Mouse (Mus musculus): ENCODE results near the gene Map2k7. TPM values are rescaled to one million over a fixed set of nuclear protein-coding genes. Genes with fewer than 3 reads are reported as not detected.

Gene Map2k7
- polyA plus RNA-seq (2012; rRNA removed): 58.2 and 61.0 TPM in 2 replicates

DNA sequence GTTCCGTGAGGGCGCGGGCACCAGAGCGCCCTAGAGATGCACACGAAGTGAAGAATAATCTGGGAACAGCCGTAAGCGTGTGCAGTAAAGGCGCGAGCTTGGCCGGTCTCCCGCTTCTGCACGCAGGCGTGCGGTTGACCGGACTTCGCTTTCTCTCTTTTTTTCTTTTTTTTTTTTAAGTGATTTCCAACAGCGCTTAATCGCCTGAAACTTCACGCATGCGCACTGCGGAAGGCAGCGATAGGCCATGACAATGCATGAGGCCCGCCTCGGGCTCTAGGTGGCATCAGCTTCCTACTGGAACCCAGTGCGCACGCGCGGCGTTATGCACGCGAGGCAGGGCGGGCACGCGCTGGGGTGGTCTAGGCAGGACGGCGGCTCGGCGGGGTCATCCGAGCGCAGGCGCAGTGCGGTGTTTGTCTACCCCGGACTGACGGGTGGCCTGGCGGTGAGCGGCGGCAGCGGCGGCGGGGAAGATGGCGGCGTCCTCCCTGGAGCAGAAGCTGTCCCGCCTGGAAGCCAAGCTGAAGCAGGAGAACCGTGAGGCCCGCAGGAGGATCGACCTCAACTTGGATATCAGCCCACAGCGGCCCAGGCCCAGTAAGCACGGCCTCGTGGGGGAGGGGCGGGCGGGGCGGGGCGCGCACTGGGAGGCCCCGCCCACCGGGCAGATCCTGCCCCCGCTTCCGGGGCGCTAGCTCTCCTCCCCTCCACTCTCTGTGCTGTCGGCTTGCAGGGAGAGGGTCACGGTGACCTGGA is at the start of gene Map2k7, which contains the start of gene Gm49320:
TSS of gene Map2k7 (plus strand) at position 307 of the 759 bp plus-strand sequence.
TSS of gene Gm49320 (plus strand) at position 432 of the 759 bp plus-strand sequence.

GRCm38 (mm10) chr8:4216791-4217621 is 21.5 kb upstream of the Map2k7 start, which contains the start of gene Prr36:
TSS of gene Prr36 (minus strand) at chr8:4217459.

DNA sequence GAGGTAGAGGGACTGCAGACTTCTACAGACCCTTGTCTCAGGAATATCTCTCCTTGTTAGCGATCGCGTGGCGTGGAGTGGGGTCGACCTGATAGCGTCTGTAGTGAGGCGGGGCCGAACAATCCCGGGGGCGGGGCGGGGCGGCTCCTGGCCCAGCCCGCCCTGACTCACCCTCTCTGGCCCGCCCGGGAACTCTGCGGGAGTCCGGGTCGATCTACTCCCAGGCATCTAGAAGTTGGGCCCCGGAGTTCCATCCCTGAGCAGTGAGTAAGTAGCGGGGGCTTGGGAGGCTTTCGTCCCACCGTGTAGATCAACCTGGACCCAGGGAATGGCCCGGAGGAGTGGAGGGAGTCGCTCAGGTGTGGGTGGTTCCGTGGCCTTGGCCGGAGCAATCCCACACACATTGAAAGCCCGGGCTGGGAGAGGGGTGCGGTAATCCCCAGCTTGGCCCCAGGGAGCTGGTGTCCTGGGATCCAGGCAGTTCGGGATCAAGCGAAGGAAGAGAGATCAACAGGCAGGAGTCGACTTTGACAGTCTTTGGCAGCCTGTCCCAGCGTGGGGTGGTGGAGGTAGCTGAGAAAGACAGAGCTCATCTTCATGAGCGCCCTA is 11.7 kb upstream of the Map2k7 start, which contains the start of gene Lrrc8e:
TSS of gene Lrrc8e (plus strand) at position 89 of the 609 bp plus-strand sequence.

DNA sequence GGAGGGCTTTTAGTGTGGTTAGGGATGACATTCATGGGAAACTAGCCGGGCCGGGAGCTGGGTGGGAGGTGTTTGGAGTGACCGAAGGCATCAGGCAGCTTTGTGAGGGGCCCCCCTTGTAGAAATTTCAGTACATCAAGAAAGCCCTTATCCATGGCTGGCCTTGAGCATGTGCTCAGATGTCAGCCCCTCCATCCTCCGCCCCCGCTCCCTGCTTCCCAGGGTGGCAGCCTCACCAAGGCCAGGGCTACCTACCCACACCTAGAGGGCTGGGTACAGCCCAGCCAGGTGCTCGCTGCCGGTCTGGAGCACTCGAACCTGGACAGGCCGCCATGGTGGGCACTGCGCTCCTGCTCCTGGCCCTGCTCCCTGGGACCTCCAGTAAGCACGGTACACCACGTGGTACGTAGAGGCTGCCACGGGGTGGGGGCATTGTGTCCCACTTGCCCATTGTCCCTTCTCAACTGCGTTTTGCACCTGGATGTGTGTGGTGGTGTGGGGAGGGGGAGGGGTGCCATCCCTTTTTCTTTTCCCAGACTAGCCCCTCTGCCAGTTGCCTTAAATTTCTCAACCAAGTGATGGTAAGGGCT is 9.5 kb downstream of the Map2k7 start, which contains the start of gene Tgfbr3l:
TSS of gene Tgfbr3l (plus strand) at position 264 of the 590 bp plus-strand sequence.

DNA sequence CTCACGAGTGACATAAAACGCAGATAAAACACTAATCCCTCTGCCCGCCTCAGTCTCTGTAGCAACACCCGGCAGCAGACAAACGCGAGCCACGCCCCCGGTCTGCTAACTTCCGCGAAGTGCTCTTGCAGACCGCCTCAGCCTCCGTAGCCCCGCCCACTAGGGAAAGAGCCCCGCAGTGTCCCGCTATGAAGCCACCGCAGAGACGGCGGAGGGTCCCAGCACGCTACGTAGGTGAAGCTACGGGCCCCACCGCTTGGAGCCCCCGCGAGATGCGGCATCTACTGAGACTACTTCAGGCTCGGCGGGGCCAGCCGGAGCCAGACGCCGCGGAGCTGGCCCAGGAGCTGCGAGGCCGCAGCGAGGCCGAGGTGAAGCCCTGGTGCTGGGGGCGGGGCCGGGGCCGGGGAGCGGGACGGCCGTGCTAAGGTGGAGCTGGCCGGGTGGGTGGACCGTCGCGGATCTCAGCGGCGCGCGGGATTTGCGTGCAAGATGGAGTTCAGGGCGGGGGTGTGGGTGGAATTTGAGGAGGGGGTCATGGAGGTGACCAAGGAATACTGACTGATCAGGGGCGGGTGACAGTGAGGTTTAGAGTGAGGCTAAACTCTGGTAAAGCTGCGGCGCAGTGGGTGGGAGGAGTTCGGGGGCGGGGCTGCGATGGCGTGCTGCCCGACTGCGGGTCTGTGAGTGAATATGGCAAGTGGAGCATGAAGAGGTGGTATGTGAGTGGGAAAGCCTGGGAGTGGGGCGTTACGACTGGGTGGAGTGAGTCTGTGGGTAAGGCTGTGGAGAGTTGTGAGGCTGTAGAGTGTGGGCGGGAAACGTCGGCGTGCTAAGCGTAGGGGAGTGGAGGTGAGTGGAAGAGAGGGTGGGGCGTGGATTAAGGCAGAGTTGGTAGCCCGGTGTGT is 14.6 kb downstream of the Map2k7 start, which contains the start of gene Snapc2:
TSS of gene Snapc2 (plus strand) at position 147 of the 908 bp plus-strand sequence.

DNA sequence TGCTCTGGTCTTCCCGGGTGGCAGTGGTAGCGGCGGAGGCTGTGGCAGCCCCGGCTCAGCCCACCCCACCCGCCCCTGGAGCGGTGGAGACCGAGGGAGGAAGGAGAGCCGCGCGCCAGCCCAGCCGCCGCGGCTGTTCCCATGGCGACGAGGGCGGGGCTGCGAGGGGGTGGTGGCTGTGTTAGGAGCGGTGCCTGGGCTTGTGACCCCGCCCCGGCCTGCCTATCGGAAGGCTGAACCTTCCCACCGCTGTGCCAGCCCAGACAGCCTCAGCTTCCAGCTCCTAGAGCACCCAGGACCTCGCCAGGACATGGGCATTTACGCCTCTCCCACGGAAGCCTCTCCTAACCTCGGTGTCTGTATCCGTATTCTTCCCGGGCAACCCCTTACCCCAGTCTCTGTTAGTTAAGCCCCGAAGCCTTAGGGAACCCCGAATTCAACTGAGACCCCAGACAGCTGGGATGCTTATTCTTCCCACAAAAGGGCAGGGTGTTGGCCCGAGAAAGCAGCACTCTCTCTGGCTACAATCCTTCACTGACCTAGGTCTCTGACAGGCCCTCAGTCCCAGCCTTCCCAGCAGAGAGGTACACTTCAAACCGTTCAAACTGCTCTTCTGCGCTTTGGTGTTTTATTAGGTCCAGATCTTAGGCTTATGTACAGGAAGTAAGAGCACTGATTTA is 20.7 kb downstream of the Map2k7 start, which contains the start of gene Ctxn1:
TSS of gene Ctxn1 (minus strand) at position 150 of the 680 bp plus-strand sequence.

GRCm38 (mm10) chr8:4275275-4276110 is 37.0 kb downstream of the Map2k7 start, which contains the start of gene Timm44:
TSS of gene Timm44 (minus strand) at chr8:4275913.

Other genes with a start within 250 kb of the Map2k7 start
- gene Cd209f, start 132.9 kb upstream of the Map2k7 start, polyA plus RNA-seq (2012; rRNA removed): not detected in 2 replicates
- not detected in 2 replicates for gene Cd209g, start 104.6 kb upstream of the Map2k7 start, polyA plus RNA-seq (2012; rRNA removed)
- gene Evi5l, start 72.2 kb upstream of the Map2k7 start, polyA plus RNA-seq (2012; rRNA removed): 34.2 and 35.4 TPM in 2 replicates
- gene Prr36, start 21.3 kb upstream of the Map2k7 start, polyA plus RNA-seq (2012; rRNA removed): 22.9 and 31.1 TPM in 2 replicates
- gene Lrrc8e, start 11.9 kb upstream of the Map2k7 start, polyA plus RNA-seq (2012; rRNA removed): 0.05 and 0.06 TPM in 2 replicates
- 2.7 and 6.0 TPM in 2 replicates for gene Gm49320, start 125 bp downstream of the Map2k7 start, polyA plus RNA-seq (2012; rRNA removed)
- 25.9 and 32.2 TPM in 2 replicates for gene Tgfbr3l, start 9.5 kb downstream of the Map2k7 start, polyA plus RNA-seq (2012; rRNA removed)
- gene Snapc2, start 14.3 kb downstream of the Map2k7 start, polyA plus RNA-seq (2012; rRNA removed): 47.8 and 71.6 TPM in 2 replicates
- 153 and 192 TPM in 2 replicates for gene Ctxn1, start 20.5 kb downstream of the Map2k7 start, polyA plus RNA-seq (2012; rRNA removed)
- 89.5 and 95.6 TPM in 2 replicates for gene Timm44, start 37.2 kb downstream of the Map2k7 start, polyA plus RNA-seq (2012; rRNA removed)
- 15.2 and 19.8 TPM in 2 replicates for gene Ccl25, start 86.5 kb downstream of the Map2k7 start, polyA plus RNA-seq (2012; rRNA removed)
- 61.1 and 104 TPM in 2 replicates for gene Elavl1, start 86.7 kb downstream of the Map2k7 start, polyA plus RNA-seq (2012; rRNA removed)